Mouse (Mus musculus) liver, postnatal 0 days (tissue): Measurements from ENCODE around the gene Ppp2ca.

Experiments used
- CTCF ChIP-seq: sonication (generic); IDR thresholded peaks from 2 replicates; pipeline ENCODE4 v1.5.1; 2016; ENCODE audit warnings: antibody characterized with exemption, low read depth
- EP300 ChIP-seq: IDR thresholded peaks from 2 replicates; pipeline ENCODE4 v1.6.1; 2016; ENCODE audit warnings: antibody characterized with exemption, low read depth, mild to moderate bottlenecking

- TF ChIP-seq CTCF (no peak), EP300 (no peak)
Observed at GRCm38 (mm10) chr11:52109421-52109820, 10.9 kb downstream of the Ppp2ca start.
